In genomic region chr16:34957487-34958230, GRCm38 (mm10) we compare ENCODE assay signal across 10 mouse cellular contexts.
A peak's percentile ranks its signal among the peaks of the same experiment; 100 is the strongest.
DNase-seq lines count a peak whose midpoint lies in the region; ATAC-seq and TF ChIP-seq lines count a peak whose summit lies in the region.
"Had no signal": no experiment of that assay in that cellular context is flagged by ENCODE, and none has a peak within 500 bp of the region (broad histone marks: within the 10 kb centered on the region; RNA-seq: fewer than 3 reads in every experiment).

No protein-coding gene starts in this region.

- ATAC-seq in heart, embryonic 12.5 days (ENCODE audit: insufficient number of reproducible peaks, low FRiP score) = no peak
- no peak for ATAC-seq in lung, postnatal 0 days
- no peak for ATAC-seq in intestine, embryonic 14.5 days (replicated peaks; ENCODE audit: low FRiP score, low TSS enrichment, low read depth)
- no peak for ATAC-seq in stomach, embryonic 14.5 days (ENCODE audit: insufficient number of reproducible peaks, insufficient read depth, low FRiP score, low read depth)

- H3K27ac ChIP-seq in heart, embryonic 12.5 days (ENCODE audit: poor library complexity, severe bottlenecking) = peak overlapping the region; percentile 99
- peak overlapping the region; percentile 81 for H3K27ac ChIP-seq in lung, postnatal 0 days (ENCODE audit: low read length)
- peak overlapping the region; percentile 88 for H3K27ac ChIP-seq in intestine, embryonic 14.5 days (ENCODE audit: low read depth)
- peak overlapping the region; percentile 82 for H3K27ac ChIP-seq in stomach, embryonic 14.5 days (ENCODE audit: low read length)

- H3K27me3 ChIP-seq in heart, embryonic 12.5 days (replicated peaks) = 0 out of 2 replicates have a peak, but pooled peaks cover 5% of the 10 kb centered on the region
- no peaks in the 10 kb centered on the region for H3K27me3 ChIP-seq in lung, postnatal 0 days (replicated peaks; ENCODE audit: insufficient read depth, low read length)
- no peaks in the 10 kb centered on the region for H3K27me3 ChIP-seq in intestine, embryonic 14.5 days (replicated peaks; ENCODE audit: control insufficient read depth, insufficient read depth, low read length)
- no peaks in the 10 kb centered on the region for H3K27me3 ChIP-seq in stomach, embryonic 14.5 days (ENCODE audit: control insufficient read depth, insufficient read depth, low read length)

- H3K4me3 ChIP-seq in heart, embryonic 12.5 days = no peak overlapping the region
- no peak overlapping the region for H3K4me3 ChIP-seq in lung, postnatal 0 days (ENCODE audit: low read depth, low read length)
- no peak overlapping the region for H3K4me3 ChIP-seq in intestine, embryonic 14.5 days (ENCODE audit: low read depth, low read length)
- no peak overlapping the region for H3K4me3 ChIP-seq in stomach, embryonic 14.5 days (ENCODE audit: low read depth, low read length)
- H3K4me3 ChIP-seq: myocyte had no signal

- no peak for TF ChIP-seq EP300 in lung, postnatal 0 days (IDR thresholded peaks at IDR 0.05)

- H3K4me1 ChIP-seq in heart, embryonic 12.5 days (replicated peaks) = peaks cover 65% of the 10 kb centered on the region
- peaks cover 32% of the 10 kb centered on the region for H3K4me1 ChIP-seq in lung, postnatal 0 days (ENCODE audit: insufficient read depth, low read depth, low read length)
- peaks cover 40% of the 10 kb centered on the region for H3K4me1 ChIP-seq in intestine, embryonic 14.5 days (replicated peaks; ENCODE audit: control insufficient read depth, insufficient read depth, low read length)
- peaks cover 43% of the 10 kb centered on the region for H3K4me1 ChIP-seq in stomach, embryonic 14.5 days (ENCODE audit: control insufficient read depth, insufficient read depth, low read length)

- peaks cover 6% of the 10 kb centered on the region for H3K36me3 ChIP-seq in heart, embryonic 12.5 days
- peaks cover 11% of the 10 kb centered on the region; the same call in 1 of the 2 replicates for H3K36me3 ChIP-seq in lung, postnatal 0 days (ENCODE audit: insufficient read depth, low read length)
- H3K36me3 ChIP-seq in intestine, embryonic 14.5 days (ENCODE audit: control insufficient read depth, insufficient read depth, low read length) = peaks cover 43% of the 10 kb centered on the region
- peaks cover 4% of the 10 kb centered on the region; the same call in 1 of the 2 replicates for H3K36me3 ChIP-seq in stomach, embryonic 14.5 days (ENCODE audit: control insufficient read depth, insufficient read depth, low read length)

- no peak for DNase-seq in heart, adult 18-20 months
- peak; percentile 38 for DNase-seq in lung, postnatal 0 days (ENCODE audit: low spot score)
- no peak for DNase-seq in lung, adult 18-20 months
- DNase-seq in intestine, embryonic 14.5 days (ENCODE audit: low spot score) = no peak
- no peak for DNase-seq in embryo, embryonic 10.5 days (ENCODE audit: low spot score)
- no peak for DNase-seq in thymus, postnatal 4 days
- DNase-seq: thymus, postnatal 14 days had no signal

- 63% methylated on average over 8 of the region's 8 CpGs for WGBS in heart, embryonic 12.5 days
- WGBS in lung, postnatal 0 days = 60% methylated on average over 8 of the region's 8 CpGs
- 73% methylated on average over 8 of the region's 8 CpGs for WGBS in intestine, embryonic 14.5 days
- 71% methylated on average over 8 of the region's 8 CpGs for WGBS in stomach, embryonic 14.5 days

- H3K4me2 ChIP-seq in heart, embryonic 12.5 days = no peak overlapping the region
- H3K4me2 ChIP-seq in lung, postnatal 0 days (replicated peaks; ENCODE audit: low read depth, low read length) = no peak overlapping the region
- no peak overlapping the region for H3K4me2 ChIP-seq in intestine, embryonic 14.5 days (ENCODE audit: low read length)
- H3K4me2 ChIP-seq in stomach, embryonic 14.5 days (replicated peaks; ENCODE audit: low read depth, low read length) = no peak overlapping the region

- H3K9ac ChIP-seq in heart, embryonic 12.5 days = no peak overlapping the region
- no peak overlapping the region for H3K9ac ChIP-seq in lung, postnatal 0 days (replicated peaks; ENCODE audit: low read depth)
- no peak overlapping the region for H3K9ac ChIP-seq in intestine, embryonic 14.5 days (ENCODE audit: low read length)
- no peak overlapping the region for H3K9ac ChIP-seq in stomach, embryonic 14.5 days (replicated peaks; ENCODE audit: low read depth, low read length)

- peaks cover 6% of the 10 kb centered on the region; the same call in 1 of the 2 replicates for H3K9me3 ChIP-seq in heart, embryonic 12.5 days (replicated peaks)
- no peaks in the 10 kb centered on the region for H3K9me3 ChIP-seq in lung, postnatal 0 days (ENCODE audit: low read length)
- no peaks in the 10 kb centered on the region for H3K9me3 ChIP-seq in intestine, embryonic 14.5 days (ENCODE audit: control insufficient read depth, low read length)
- no peaks in the 10 kb centered on the region for H3K9me3 ChIP-seq in stomach, embryonic 14.5 days (ENCODE audit: control insufficient read depth, low read depth, low read length)

- TF ChIP-seq CTCF in lung, postnatal 0 days (IDR thresholded peaks at IDR 0.05) = peak; percentile 67
